Mouse (Mus musculus): Measurements from ENCODE around the gene Cxcr4. TPM values are rescaled to one million over a fixed set of nuclear protein-coding genes. Genes with fewer than 3 reads are reported as not detected.

Cxcr4 gene
- total and polyA plus RNA-seq, 3 experiments: 4.2 to 11.2 TPM; not detected in 1

DNA sequence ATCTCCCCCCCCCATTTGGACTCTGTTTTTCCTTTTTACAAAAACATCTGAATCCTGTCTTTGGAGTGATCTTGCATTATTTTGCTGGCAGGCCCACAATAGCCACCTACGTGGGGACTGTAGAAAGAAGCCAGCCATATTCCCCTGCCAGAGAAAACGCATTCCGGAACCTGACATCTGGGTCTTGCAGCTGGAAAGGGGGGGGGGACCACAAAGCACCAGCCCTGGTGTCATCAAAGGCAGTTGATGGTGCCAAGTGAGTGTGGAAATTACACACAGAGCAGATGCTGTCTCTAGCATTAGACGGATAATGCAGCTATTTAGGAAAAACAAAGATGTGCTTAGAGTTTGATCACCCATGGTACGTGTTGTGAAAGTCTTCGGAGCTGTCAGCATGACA is 46.4 kb downstream of the Cxcr4 start:
- no peaks in the 10 kb centered on the region for H3K4me1 ChIP-seq (ENCODE audit: control insufficient read depth in 1 of 2, insufficient read depth in 2 of 2, low read length in 2 of 2)
- H3K4me3 ChIP-seq (ENCODE audit: control insufficient read depth in 1 of 2, insufficient read depth in 1 of 2, low read depth in 2 of 2, low read length in 2 of 2): no peak overlapping the region
- TF ChIP-seq NELFE (IDR thresholded peaks at IDR 0.05; ENCODE audit: low read depth, low read length) (no peak), ZKSCAN1 (IDR thresholded peaks at IDR 0.05; ENCODE audit: low read depth, low read length) (no peak), TCF12 (IDR thresholded peaks at IDR 0.05; ENCODE audit: low read depth, low read length) (no peak), ZMIZ1 (IDR thresholded peaks at IDR 0.05; ENCODE audit: low read depth, low read length) (no peak), SIN3A (IDR thresholded peaks at IDR 0.05; ENCODE audit: low read length) (no peak), CTCF (IDR thresholded peaks at IDR 0.05 in 2 of 3, conservative IDR thresholded peaks at IDR 0.05 in 1 of 3; ENCODE audit: control insufficient read depth in 1 of 3, insufficient read depth in 1 of 3, low read depth in 2 of 3, low read length in 3 of 3, poor library complexity in 1 of 3, severe bottlenecking in 1 of 3) (no peak)
- DNase-seq (ENCODE audit: low read depth, low spot score): no peak
- H3K9ac ChIP-seq (ENCODE audit: control insufficient read depth, low read depth, low read length, poor library complexity, severe bottlenecking): no peak overlapping the region
- no peaks in the 10 kb centered on the region for H3K9me3 ChIP-seq (replicated peaks; ENCODE audit: insufficient read depth, low read length)
- no peak overlapping the region for H3K27ac ChIP-seq (ENCODE audit: control insufficient read depth, low read depth, low read length)
- no peaks in the 10 kb centered on the region for H3K27me3 ChIP-seq (ENCODE audit: control insufficient read depth in 1 of 2, insufficient read depth in 2 of 2, low read length in 2 of 2)
- H3K36me3 ChIP-seq (ENCODE audit: control insufficient read depth in 1 of 2, insufficient read depth in 2 of 2, low read length in 2 of 2): no peaks in the 10 kb centered on the region
- no peaks in the 10 kb centered on the region for H3K79me2 ChIP-seq (ENCODE audit: control insufficient read depth, insufficient read depth, low read length, poor library complexity)

DNA sequence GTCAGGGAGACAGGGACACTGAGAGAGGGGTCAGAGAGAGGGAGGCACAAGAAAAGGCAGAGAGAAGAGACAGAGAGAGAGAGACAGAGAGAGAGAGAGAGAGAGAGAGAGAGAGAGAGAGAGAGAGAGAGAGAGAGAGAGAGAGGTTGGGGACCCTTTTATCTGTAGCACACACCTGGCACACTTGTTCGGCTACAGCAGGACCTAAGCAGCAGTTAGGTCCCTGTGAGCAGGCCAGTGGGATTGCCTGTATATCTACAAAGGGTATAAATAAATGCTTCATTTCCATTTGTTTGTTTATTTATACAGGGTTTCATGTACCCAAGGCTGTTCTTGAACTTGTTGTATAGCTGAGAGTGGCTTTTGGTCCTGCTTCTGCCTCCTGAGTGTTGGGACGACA is 49.0 kb downstream of the Cxcr4 start:
- H3K9me3 ChIP-seq (replicated peaks; ENCODE audit: insufficient read depth, low read length): no peaks in the 10 kb centered on the region
- TF ChIP-seq KAT2A (conservative IDR thresholded peaks at IDR 0.05; ENCODE audit: low read depth, low read length) (no peak), GATA1 (IDR thresholded peaks at IDR 0.05; ENCODE audit: low read depth, low read length) (no peak), CTCF (IDR thresholded peaks at IDR 0.05 in 2 of 3, conservative IDR thresholded peaks at IDR 0.05 in 1 of 3; ENCODE audit: control insufficient read depth in 1 of 3, insufficient read depth in 1 of 3, low read depth in 2 of 3, low read length in 3 of 3, poor library complexity in 1 of 3, severe bottlenecking in 1 of 3) (no peak), POLR2AphosphoS5 (IDR thresholded peaks at IDR 0.05; ENCODE audit: borderline replicate concordance, low read depth, low read length) (no peak), HCFC1 (IDR thresholded peaks at IDR 0.05; ENCODE audit: low read depth, low read length) (no peak), RCOR1 (IDR thresholded peaks at IDR 0.05; ENCODE audit: low read depth, low read length) (no peak), BHLHE40 (IDR thresholded peaks at IDR 0.05; ENCODE audit: borderline replicate concordance, low read depth, low read length) (no peak), EP300 (IDR thresholded peaks at IDR 0.05; ENCODE audit: low read depth in 1 of 2, low read length in 2 of 2) (no peak), E2F4 (IDR thresholded peaks at IDR 0.05; ENCODE audit: borderline replicate concordance, low read depth, low read length) (no peak)
- no peak overlapping the region for H3K9ac ChIP-seq (ENCODE audit: control insufficient read depth, low read depth, low read length, poor library complexity, severe bottlenecking)
- H3K79me2 ChIP-seq (ENCODE audit: control insufficient read depth, insufficient read depth, low read length, poor library complexity): no peaks in the 10 kb centered on the region
- no peaks in the 10 kb centered on the region for H3K4me1 ChIP-seq (ENCODE audit: control insufficient read depth in 1 of 2, insufficient read depth in 2 of 2, low read length in 2 of 2)
- H3K36me3 ChIP-seq (ENCODE audit: control insufficient read depth in 1 of 2, insufficient read depth in 2 of 2, low read length in 2 of 2): no peaks in the 10 kb centered on the region
- H3K4me3 ChIP-seq (ENCODE audit: control insufficient read depth in 1 of 2, insufficient read depth in 1 of 2, low read depth in 2 of 2, low read length in 2 of 2): no peak overlapping the region
- H3K27ac ChIP-seq (ENCODE audit: control insufficient read depth, low read depth, low read length): no peak overlapping the region
- no peaks in the 10 kb centered on the region for H3K27me3 ChIP-seq (ENCODE audit: control insufficient read depth in 1 of 2, insufficient read depth in 2 of 2, low read length in 2 of 2)
- no peak for DNase-seq (ENCODE audit: low read depth, low spot score)

DNA sequence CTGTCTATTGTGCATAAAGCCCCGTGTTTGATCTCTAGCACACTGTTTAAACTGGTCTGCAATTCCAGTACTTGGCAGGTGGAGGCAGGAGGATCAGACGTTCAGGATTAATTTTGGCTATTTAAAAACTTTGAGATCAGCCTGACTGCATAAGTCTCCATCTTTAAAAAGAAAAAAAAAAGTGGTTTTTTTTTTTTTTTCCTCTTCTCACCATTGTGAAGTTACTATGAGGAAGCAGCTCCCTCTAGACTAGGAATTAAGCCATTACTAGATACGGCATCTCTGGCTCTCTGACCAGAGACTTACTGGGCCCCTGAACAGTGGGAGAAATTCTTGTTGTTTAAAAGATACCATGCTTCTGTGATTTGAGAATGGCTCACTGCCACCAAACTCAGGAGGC is 49.5 kb downstream of the Cxcr4 start:
- Histone ChIP-seq H3K27ac (ENCODE audit: control insufficient read depth, low read depth, low read length) (no peak overlapping the region), H3K4me1 (ENCODE audit: control insufficient read depth in 1 of 2, insufficient read depth in 2 of 2, low read length in 2 of 2) (no peaks in the 10 kb centered on the region), H3K36me3 (ENCODE audit: control insufficient read depth in 1 of 2, insufficient read depth in 2 of 2, low read length in 2 of 2) (no peaks in the 10 kb centered on the region), H3K4me3 (ENCODE audit: control insufficient read depth in 1 of 2, insufficient read depth in 1 of 2, low read depth in 2 of 2, low read length in 2 of 2) (no peak overlapping the region), H3K9ac (ENCODE audit: control insufficient read depth, low read depth, low read length, poor library complexity, severe bottlenecking) (no peak overlapping the region), H3K79me2 (ENCODE audit: control insufficient read depth, insufficient read depth, low read length, poor library complexity) (no peaks in the 10 kb centered on the region), H3K9me3 (replicated peaks; ENCODE audit: insufficient read depth, low read length) (no peaks in the 10 kb centered on the region), H3K27me3 (ENCODE audit: control insufficient read depth in 1 of 2, insufficient read depth in 2 of 2, low read length in 2 of 2) (no peaks in the 10 kb centered on the region)
- no peak for DNase-seq (ENCODE audit: low read depth, low spot score)
- TF ChIP-seq USF2 (IDR thresholded peaks at IDR 0.05; ENCODE audit: borderline replicate concordance in 1 of 2, insufficient read depth in 1 of 2, low read depth in 1 of 2, low read length in 2 of 2): no peak
- no peak for TF ChIP-seq ZNF384 (IDR thresholded peaks at IDR 0.05; ENCODE audit: low read depth, low read length)
- TF ChIP-seq CTCF (IDR thresholded peaks at IDR 0.05 in 2 of 3, conservative IDR thresholded peaks at IDR 0.05 in 1 of 3; ENCODE audit: control insufficient read depth in 1 of 3, insufficient read depth in 1 of 3, low read depth in 2 of 3, low read length in 3 of 3, poor library complexity in 1 of 3, severe bottlenecking in 1 of 3): no peak
- TF ChIP-seq MYB (IDR thresholded peaks at IDR 0.05; ENCODE audit: low read depth, low read length): no peak
- TF ChIP-seq POLR2A (IDR thresholded peaks at IDR 0.05; ENCODE audit: control insufficient read depth in 1 of 2, insufficient read depth in 1 of 2, low read depth in 1 of 2, low read length in 2 of 2, poor library complexity in 1 of 2): no peak
- no peak for TF ChIP-seq USF1 (IDR thresholded peaks at IDR 0.05; ENCODE audit: low read depth, low read length)
- no peak for TF ChIP-seq CHD1 (IDR thresholded peaks at IDR 0.05; ENCODE audit: low read depth, low read length)
- TF ChIP-seq MAX (IDR thresholded peaks at IDR 0.05; ENCODE audit: low read length): no peak
- no peak for TF ChIP-seq SMC3 (IDR thresholded peaks at IDR 0.05; ENCODE audit: low read depth, low read length)
- TF ChIP-seq MAZ (IDR thresholded peaks at IDR 0.05; ENCODE audit: low read depth, low read length): no peak
- no peak for TF ChIP-seq ZMIZ1 (IDR thresholded peaks at IDR 0.05; ENCODE audit: low read depth, low read length)
- no peak for TF ChIP-seq TAL1 (IDR thresholded peaks at IDR 0.05; ENCODE audit: low read length)
- TF ChIP-seq RAD21 (IDR thresholded peaks at IDR 0.05; ENCODE audit: low read depth, low read length): no peak
- no peak for TF ChIP-seq EP300 (IDR thresholded peaks at IDR 0.05; ENCODE audit: low read depth in 1 of 2, low read length in 2 of 2)
- no peak for TF ChIP-seq TCF12 (IDR thresholded peaks at IDR 0.05; ENCODE audit: low read depth, low read length)
- TF ChIP-seq MXI1 (IDR thresholded peaks at IDR 0.05; ENCODE audit: low read depth, low read length): no peak

Data from MEL (cell line).